Mouse (Mus musculus) erythroblast, embryonic 14.5 days (primary cell): ENCODE measurements around the gene Tmem161a.

ENCODE experiments used
- GATA1 ChIP-seq: IDR thresholded peaks from 2 replicates; pipeline ENCODE4 v1.6.1; 2012; ENCODE audit warnings: low read length, inconsistent platforms, mixed read lengths
- TAL1 ChIP-seq: IDR thresholded peaks from 3 replicates; pipeline ENCODE4 v1.6.1; 2012; ENCODE audit warnings: low read length, inconsistent platforms, mixed read lengths

GRCm38 (mm10) chr8:70173320-70173719 lies 1.2 kb downstream of the Tmem161a start:
- TF ChIP-seq GATA1 = no peak
- TF ChIP-seq TAL1 = no peak
